Mouse (Mus musculus) olfactory bulb, adult 2 months (tissue): ENCODE results near the gene Aldh1l1. TPM values are rescaled to one million over a fixed set of nuclear protein-coding genes. Genes with fewer than 3 reads are reported as not detected.

Experiments
- H3K27ac ChIP-seq: fragments of 200-500 bp; 2 replicates; pipeline ENCODE4 v1.5.1; 2012; ENCODE audit warnings: low read depth, low read length; ENCODE audit not compliant: insufficient read depth
- H3K4me1 ChIP-seq: fragments of 200-500 bp; 2 replicates; pipeline ENCODE4 v1.6.1; 2012; ENCODE audit warnings: low read length; ENCODE audit not compliant: control insufficient read depth, insufficient read depth
- H3K4me3 ChIP-seq: fragments of 200-500 bp; 2 replicates; pipeline ENCODE4 v1.5.1; 2012; ENCODE audit warnings: mild to moderate bottlenecking, low read depth, low read length, moderate library complexity; ENCODE audit not compliant: insufficient read depth
- CTCF ChIP-seq: fragments of 200-500 bp; IDR thresholded peaks from 2 replicates; pipeline ENCODE4 v1.5.1; 2012; ENCODE audit warnings: low read depth, mild to moderate bottlenecking, low read length, moderate library complexity; ENCODE audit not compliant: insufficient read depth
- POLR2A ChIP-seq: fragments of 200-500 bp; IDR thresholded peaks from 2 replicates; pipeline ENCODE4 v1.6.1; 2012; ENCODE audit warnings: mild to moderate bottlenecking, low read depth, low read length, moderate library complexity; ENCODE audit not compliant: insufficient read depth
- WGBS: fragments of 180-500 bp; shearing (Covaris S2); methylation state at CpG from one replicate; pipeline ENCODE4 v1.1.7; 2018; 5-methylcytosine and 5-hydroxymethylcytosine counted together
- polyA plus RNA-seq: library from polyadenylated mRNA; stranded (reverse); fragments of >200 nt; gene quantifications from 2 replicates; pipeline ENCODE4 v1.2.4, GENCODE M21; 2012; ENCODE audit warnings: low replicate concordance; ENCODE audit not compliant: missing spikeins, insufficient read depth, insufficient read length

The Aldh1l1 gene
- polyA plus RNA-seq, 1 experiment: not detected

DNA sequence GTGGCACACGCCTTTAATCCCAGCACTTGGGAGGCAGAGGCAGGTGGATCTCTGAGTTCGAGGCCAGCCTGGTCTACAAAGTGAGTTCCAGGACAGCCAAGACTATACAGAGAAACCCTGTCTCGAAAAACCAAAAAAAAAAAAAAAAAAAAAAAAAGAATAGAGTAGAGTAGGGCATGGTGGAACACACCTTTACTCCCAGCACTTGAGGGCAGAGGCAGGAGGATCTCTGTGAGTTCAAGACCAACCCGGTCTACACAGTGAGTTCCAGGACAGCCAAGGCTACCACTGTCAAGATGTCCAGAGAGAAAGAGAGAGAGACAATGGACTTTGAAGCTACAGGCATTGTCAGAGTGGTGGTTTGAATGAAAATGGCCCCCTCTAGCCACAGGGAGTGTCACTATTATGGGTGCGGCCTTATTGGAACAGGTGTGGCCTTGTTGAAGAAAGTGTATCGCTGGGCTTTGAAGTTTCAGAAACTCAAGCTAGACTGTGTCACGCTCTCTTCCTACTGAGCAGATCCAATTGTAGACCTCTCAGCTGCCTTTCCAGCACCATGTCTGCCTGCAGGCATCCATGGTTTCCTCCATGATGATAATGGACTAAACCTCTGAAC is 46.5 kb downstream of the Aldh1l1 start:
- Histone ChIP-seq H3K4me3 (no peak overlapping the region), H3K27ac (no peak overlapping the region), H3K4me1 (peaks cover 4% of the 10 kb centered on the region)
- TF ChIP-seq CTCF: no peak
- TF ChIP-seq POLR2A: no peak
- 95% methylated on average over 6 of the region's 7 CpGs for WGBS

DNA sequence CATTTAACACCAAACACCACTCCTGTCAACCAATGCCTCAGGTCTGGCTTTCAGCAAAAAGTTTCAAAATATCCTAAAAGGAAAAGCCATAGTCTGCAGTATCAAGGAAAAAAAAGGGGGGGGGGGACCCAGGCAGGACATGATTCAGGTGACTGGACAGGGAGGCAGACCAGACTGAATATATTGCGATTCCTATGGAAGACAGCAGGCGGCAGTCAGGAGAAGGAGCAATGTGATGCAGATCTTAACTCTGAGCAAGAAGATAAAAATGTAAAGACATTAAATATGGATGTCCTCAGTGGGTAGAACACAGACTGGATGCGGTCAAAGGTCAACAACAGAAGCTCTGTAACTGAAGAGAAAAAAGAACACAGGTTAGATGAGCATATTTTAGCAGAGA is 47.3 kb downstream of the Aldh1l1 start:
- H3K27ac ChIP-seq: no peak overlapping the region
- WGBS: 95% methylated on average over 3 of the region's 3 CpGs
- no peak for TF ChIP-seq CTCF
- TF ChIP-seq POLR2A: no peak
- H3K4me3 ChIP-seq: no peak overlapping the region
- peaks cover 4% of the 10 kb centered on the region for H3K4me1 ChIP-seq

DNA sequence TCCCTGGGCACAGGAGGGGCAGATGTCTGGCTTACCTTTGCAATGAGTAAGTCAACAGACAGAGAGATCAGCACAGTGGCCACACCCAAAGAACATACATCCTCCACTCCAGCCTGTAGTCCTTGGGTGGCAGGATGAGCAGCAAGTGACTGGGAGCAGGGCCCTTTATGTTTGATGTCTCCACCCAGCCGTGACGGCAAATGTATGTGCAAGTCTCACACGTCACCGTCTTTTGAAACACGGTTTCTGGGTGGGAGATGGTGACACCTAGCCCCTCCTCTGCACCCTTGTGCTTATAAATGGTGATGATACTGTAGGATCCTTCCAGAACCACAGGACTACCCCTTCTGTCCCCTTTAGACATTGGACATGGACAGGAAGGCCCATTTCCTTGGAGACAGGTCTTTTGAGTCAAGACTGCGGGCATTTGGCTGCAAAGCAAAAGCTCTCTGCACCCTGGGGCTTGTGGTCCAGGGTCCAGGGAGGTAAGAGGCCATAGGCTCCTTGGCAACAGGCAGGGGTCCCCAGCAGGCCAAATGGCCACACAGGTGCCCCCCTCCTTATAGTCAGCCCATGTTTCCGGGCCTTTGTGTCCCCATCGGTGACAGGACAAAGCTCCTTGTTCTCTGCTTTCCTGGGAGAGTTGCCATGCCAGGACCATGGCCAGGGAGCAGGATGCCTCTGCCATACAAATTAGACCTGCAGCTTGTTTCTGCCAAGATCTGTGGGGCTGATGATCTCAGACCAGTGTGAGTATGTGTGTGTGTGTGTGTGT is 48.7 kb downstream of the Aldh1l1 start:
- Histone ChIP-seq H3K4me3 (no peak overlapping the region), H3K4me1 (peaks cover 4% of the 10 kb centered on the region), H3K27ac (peak overlapping the region; percentile 1; the same call in 1 of the 2 replicates)
- 59% methylated on average over 8 of the region's 8 CpGs for whole genome bisulfite sequencing
- no peak for TF ChIP-seq CTCF
- no peak for TF ChIP-seq POLR2A

DNA sequence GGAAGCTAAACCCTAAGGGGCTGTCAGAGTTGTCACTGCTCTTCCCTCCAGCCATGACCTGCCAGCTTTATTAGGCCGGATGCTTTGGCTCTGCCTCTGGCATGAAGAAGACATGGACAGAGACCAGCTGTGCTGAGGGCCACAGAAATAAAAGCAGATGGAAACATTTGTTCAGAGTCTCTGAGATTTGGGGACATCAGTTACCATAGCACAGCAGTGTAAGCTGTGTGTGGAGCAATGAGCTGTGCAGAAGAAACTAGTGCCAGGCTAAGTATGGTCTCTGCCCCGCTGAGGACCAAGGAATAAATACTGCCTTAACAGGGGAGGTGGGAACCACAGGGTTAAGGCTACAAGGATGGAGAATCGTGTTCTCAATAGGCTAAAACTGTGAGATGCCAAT is 50.6 kb downstream of the Aldh1l1 start:
- TF ChIP-seq POLR2A (no peak), CTCF (no peak)
- H3K4me3 ChIP-seq: no peak overlapping the region
- WGBS: 72% methylated on average over 3 of the region's 3 CpGs

DNA sequence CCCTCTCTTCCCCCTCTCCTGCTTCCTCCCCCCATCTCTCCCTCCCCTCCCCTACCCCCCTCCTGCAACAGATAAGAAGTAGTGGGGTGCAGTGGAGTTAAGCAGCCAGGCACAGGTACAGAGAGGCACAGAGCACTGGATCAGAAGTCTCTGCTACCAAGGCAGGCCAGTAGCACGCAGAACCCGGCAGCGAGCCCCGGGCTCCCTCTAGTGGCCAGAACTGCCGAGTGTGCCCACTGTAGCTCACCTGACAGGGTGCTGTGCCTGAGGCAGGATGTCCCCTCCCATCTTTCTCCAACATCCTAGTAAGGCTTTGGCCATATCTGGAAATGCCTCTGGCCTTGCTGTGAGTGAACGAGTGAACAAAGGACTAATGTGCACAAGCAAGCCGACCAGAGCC is 51.7 kb downstream of the Aldh1l1 start:
- TF ChIP-seq POLR2A (no peak), CTCF (peak; percentile 95)
- whole genome bisulfite sequencing: 11% methylated on average over 7 of the region's 7 CpGs
- Histone ChIP-seq H3K4me3 (no peak overlapping the region), H3K4me1 (no peaks in the 10 kb centered on the region), H3K27ac (no peak overlapping the region)

More for the DNA sequence above, 50.6 kb downstream of the Aldh1l1 start:
- Histone ChIP-seq H3K27ac (no peak overlapping the region), H3K4me1 (no peaks in the 10 kb centered on the region)

DNA sequence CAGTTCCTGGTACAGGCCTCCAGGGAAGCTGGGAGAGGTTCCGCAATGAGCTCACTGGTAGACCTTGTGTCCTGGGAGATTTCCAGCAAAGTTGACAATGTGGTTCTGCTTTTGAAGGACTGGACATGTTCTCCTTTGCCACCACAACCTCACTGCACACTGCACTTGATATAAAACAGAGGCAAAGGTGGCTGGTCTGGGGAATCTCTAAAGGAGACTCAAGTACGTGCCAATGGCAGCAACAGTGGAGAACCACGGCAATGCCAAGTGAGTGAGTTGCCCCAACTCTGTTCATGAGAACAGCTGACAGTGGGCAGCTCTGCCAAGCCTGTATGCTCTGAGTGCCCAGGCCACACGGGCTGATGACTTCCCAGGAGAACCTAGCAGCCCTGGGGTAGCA is 53.0 kb downstream of the Aldh1l1 start:
- no peaks in the 10 kb centered on the region for H3K4me1 ChIP-seq
- 71% methylated on average over 4 of the region's 4 CpGs for WGBS
- no peak overlapping the region for H3K27ac ChIP-seq
- TF ChIP-seq CTCF (no peak), POLR2A (no peak)
- no peak overlapping the region for H3K4me3 ChIP-seq

DNA sequence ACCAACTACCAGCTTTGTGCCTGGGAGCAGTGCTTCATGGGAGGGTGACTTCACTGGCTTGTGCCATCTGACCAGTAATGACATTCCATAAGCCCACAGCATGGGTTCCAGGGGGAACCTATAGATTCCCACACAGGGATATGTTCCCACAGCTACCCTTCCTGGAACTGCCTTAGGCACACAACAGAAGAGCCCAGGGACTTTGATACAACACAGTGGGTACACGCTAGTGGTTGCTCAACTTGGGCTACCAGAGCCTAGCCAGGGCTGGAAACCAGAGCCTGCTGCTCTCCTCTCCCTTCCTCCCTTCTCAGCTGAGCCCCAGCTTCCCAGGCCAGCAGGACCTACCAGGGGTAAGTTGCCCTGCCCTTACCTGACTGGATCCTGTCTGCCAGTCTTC is 54.3 kb downstream of the Aldh1l1 start:
- Histone ChIP-seq H3K4me3 (no peak overlapping the region), H3K27ac (no peak overlapping the region)

DNA sequence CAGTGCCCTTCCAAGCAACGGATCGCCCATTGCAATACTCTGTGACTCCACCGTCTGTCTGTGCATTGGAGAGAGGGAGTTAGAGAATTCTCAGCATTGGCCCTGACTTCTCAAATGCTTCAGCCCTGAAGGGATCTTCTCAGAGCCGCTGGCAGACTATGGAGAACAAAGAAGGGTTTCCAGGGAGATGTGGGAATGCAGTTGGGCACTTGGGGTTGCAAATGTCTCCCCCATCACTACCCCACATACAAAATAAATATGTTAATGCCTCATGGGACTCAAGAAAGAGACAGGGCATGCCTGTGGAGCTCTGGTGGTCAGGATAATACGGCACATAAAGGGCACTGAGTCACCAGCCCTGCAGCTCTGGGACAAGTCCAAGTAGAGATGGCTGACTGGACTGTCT is 55.1 kb downstream of the Aldh1l1 start:
- Histone ChIP-seq H3K4me1 (no peaks in the 10 kb centered on the region), H3K4me3 (no peak overlapping the region), H3K27ac (no peak overlapping the region)
- no peak for TF ChIP-seq CTCF
- no peak for TF ChIP-seq POLR2A
- 69% methylated on average over 5 of the region's 5 CpGs for WGBS

More for the DNA sequence above, 54.3 kb downstream of the Aldh1l1 start:
- WGBS: 80% methylated on average over 1 of the region's 1 CpGs
- no peaks in the 10 kb centered on the region for H3K4me1 ChIP-seq
- TF ChIP-seq CTCF (no peak), POLR2A (no peak)

DNA sequence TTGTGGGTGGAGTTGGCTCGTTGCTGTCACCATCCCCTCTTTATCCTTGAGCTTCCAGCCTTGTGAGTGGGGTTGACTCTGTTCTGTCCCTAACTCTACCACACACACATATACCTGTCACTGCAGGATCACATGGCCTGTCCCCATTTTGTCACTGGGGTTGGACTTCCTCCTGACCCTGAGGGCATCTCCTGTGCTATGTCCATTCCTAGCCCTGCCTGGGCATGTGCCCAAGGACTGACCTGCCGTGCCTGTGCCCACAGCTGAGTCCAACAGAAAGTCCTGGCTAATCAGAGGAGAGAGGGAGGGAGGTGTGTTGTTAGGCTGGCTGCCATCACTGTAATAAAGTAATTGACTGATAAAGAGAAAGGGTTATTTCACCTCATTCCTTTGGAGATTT is 58.2 kb downstream of the Aldh1l1 start:
- TF ChIP-seq CTCF: no peak
- no peak for TF ChIP-seq POLR2A
- Histone ChIP-seq H3K4me3 (no peak overlapping the region), H3K27ac (no peak overlapping the region), H3K4me1 (no peaks in the 10 kb centered on the region)
- 70% methylated on average over 2 of the region's 2 CpGs for WGBS

DNA sequence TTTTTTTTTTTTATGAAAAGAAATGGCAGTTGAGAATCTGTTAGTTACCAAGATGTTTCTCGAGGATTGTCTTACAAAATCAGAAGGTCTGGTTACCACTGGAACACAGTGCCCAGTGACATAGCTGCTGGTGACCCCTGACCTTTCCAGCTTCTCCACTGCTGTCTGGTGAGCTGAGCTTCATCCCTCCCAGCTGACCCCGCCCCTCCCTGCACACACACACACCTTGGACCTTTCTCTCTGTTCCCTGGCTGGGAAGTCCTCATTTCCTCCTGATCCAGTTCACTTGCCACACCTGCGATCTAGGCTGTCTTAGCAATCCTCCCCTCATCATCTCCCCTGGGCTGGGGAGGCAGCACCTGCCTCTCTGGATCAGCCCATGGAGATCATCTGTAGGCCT is 60.0 kb downstream of the Aldh1l1 start:
- H3K4me1 ChIP-seq: no peaks in the 10 kb centered on the region
- WGBS: 89% methylated on average over 3 of the region's 3 CpGs
- no peak overlapping the region for H3K4me3 ChIP-seq
- TF ChIP-seq CTCF (no peak), POLR2A (no peak)
- H3K27ac ChIP-seq: no peak overlapping the region
